Mouse (Mus musculus): ENCODE results near the gene Arvcf. TPM values are rescaled to one million over a fixed set of nuclear protein-coding genes. Genes with fewer than 3 reads are reported as not detected.

Arvcf gene
- polyA plus RNA-seq (2021) = 25.6 TPM

GRCm38 (mm10) chr16:18347931-18348600 lies at the start of gene Arvcf, which contains the start of gene Tango2:
Gene Arvcf (plus strand): TSS chr16:18348182.
Gene Tango2 (minus strand): TSS chr16:18348103.
- ATAC-seq (peak; percentile 88), DNase-seq (ENCODE audit: low read depth, low spot score) (peak; percentile 63)
- no peaks in the 10 kb centered on the region for H3K27me3 ChIP-seq
- TF ChIP-seq CTCF (IDR thresholded peaks at IDR 0.05) = no peak
- POLR2A ChIA-PET = interaction anchor here (0.6 to 2.1 kb wide), 4 partner anchors 59 to 270 kb away, joined by 3 to 6 read pairs (median 3); no protein-coding TSS in a partner anchor
- in situ Hi-C loops (cut with MboI; ENCODE audit: low pct_unique_long_range_greater_than_20kb) = loop anchor here (5.0 to 10.0 kb wide), 2 partner anchors 167 to 264 kb away; no protein-coding TSS in a partner anchor
- CTCF ChIA-PET = interaction anchor here (1.2 to 4.7 kb wide), 6 partner anchors 43 to 270 kb away, joined by 3 to 33 read pairs (median 6); no protein-coding TSS in a partner anchor

GRCm38 (mm10) chr16:18308159-18308558 lies 39.8 kb upstream of the Arvcf start:
- no peak for TF ChIP-seq CTCF (IDR thresholded peaks at IDR 0.05)
- POLR2A ChIA-PET = no interaction called here
- in situ Hi-C loops (cut with MboI; ENCODE audit: low pct_unique_long_range_greater_than_20kb) = no loop called here
- no peaks in the 10 kb centered on the region for H3K27me3 ChIP-seq
- no peak for DNase-seq (ENCODE audit: low read depth, low spot score)
- CTCF ChIA-PET = no interaction called here
- no peak for ATAC-seq

DNA sequence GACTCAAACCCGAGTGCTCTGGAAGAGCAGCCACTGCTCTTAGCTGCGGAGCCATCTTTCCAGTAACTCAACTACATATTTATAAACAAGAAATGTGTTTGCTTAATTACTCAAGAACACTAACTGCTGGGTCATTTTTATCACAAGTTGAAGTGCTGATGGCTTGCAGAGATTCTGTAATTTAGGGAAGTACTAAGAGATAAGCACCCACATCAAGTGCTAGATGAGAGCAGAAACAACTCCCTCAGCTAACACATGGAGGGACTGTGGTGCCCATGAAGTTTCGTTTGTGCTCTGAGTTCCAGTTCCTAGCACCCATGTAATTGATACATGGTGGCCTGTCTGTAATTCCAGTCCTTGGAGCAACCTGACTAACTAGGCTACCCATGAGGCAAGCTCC lies 29.0 kb upstream of the Arvcf start:
- in situ Hi-C loops (cut with MboI; ENCODE audit: low pct_unique_long_range_greater_than_20kb) = no loop called here
- CTCF ChIA-PET = interaction anchor here (1.2 kb wide), 1 partner anchor 51 kb away, joined by 3 read pairs; no protein-coding TSS in a partner anchor
- POLR2A ChIA-PET = interaction anchor here (0.5 kb wide), 1 partner anchor 57 kb away, joined by 4 read pairs; no protein-coding TSS in a partner anchor
- no peaks in the 10 kb centered on the region for H3K27me3 ChIP-seq
- ATAC-seq (no peak), DNase-seq (ENCODE audit: low read depth, low spot score) (no peak)
- no peak for TF ChIP-seq CTCF (IDR thresholded peaks at IDR 0.05)

DNA sequence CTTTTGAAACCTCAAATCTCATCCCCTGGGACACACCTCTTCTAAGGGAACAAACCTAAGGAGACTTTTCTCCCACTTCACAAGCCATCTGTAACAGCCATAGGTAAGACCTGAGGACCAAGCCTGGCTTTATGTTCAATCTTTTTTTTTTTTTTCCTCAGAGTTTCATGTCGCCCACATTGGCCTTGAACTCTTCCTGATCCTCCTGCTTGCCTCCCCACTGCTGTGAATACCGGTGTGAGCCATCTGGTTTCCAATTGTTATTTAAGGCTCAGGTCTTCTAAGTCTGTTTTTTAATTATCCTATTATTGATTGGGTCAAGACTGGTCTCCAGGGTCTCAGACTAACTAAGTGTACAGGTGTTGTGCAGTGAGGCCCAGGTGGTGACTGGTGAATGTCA lies 26.5 kb upstream of the Arvcf start:
- in situ Hi-C loops (cut with MboI; ENCODE audit: low pct_unique_long_range_greater_than_20kb) = no loop called here
- no peak for TF ChIP-seq CTCF (IDR thresholded peaks at IDR 0.05)
- DNase-seq (ENCODE audit: low read depth, low spot score) (no peak), ATAC-seq (no peak)
- H3K27me3 ChIP-seq = no peaks in the 10 kb centered on the region
- ChIA-PET CTCF (no interaction called here), POLR2A (no interaction called here)

DNA sequence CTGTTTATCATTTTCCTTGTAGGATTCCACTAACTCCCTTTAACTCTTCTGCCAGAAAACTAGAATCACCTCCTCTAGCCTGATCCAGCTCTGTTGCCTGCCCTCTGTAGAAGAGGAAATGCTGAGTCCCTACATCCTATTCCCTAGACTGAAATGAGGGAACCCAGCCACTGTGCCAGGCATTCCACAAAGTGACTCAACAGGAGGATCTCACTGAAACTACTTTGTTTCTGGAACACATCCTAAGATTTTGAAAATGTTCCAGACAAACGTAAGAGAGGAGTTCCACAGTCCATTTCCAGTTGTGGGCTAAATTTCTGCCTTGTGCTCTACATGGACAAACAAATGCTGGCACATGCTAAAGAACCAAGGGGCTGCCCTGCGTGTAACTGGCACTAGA lies 24.5 kb upstream of the Arvcf start:
- H3K27me3 ChIP-seq = no peaks in the 10 kb centered on the region
- CTCF ChIA-PET = interaction anchor here (1.4 kb wide), 1 partner anchor 10 kb away, joined by 4 read pairs; no protein-coding TSS in a partner anchor
- DNase-seq (ENCODE audit: low read depth, low spot score) = no peak
- POLR2A ChIA-PET = no interaction called here
- ATAC-seq = no peak
- TF ChIP-seq CTCF (IDR thresholded peaks at IDR 0.05) = no peak
- in situ Hi-C loops (cut with MboI; ENCODE audit: low pct_unique_long_range_greater_than_20kb) = no loop called here

DNA sequence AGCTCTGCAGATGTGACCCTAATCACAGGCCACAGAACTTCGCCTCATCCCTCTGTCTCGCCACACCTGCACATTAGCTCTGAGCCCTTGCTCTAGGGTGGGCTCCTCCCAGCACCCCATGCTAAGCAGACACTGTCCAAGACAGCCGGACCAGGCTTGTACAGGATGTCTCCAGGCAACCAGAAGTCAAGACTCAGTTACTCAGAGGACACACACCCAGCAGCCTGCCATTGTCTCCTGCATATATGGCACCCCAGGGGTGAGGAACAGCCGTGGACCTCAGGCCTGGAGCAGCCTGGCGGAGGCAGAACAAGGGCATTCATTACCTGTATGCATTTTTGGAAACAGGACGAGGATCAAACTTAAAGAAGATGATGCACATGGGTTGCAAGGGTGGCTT lies 24.0 kb upstream of the Arvcf start:
- DNase-seq (ENCODE audit: low read depth, low spot score) = no peak
- in situ Hi-C loops (cut with MboI; ENCODE audit: low pct_unique_long_range_greater_than_20kb) = no loop called here
- TF ChIP-seq CTCF (IDR thresholded peaks at IDR 0.05) = no peak
- no peak for ATAC-seq
- ChIA-PET POLR2A (no interaction called here), CTCF (no interaction called here)
- H3K27me3 ChIP-seq = no peaks in the 10 kb centered on the region

- DNase-seq (ENCODE audit: low read depth, low spot score) (no peak), ATAC-seq (no peak)
- CTCF ChIA-PET = interaction anchor here (1.5 to 2.1 kb wide), 2 partner anchors 20 to 21 kb away, joined by 3 to 4 read pairs; no protein-coding TSS in a partner anchor
- in situ Hi-C loops (cut with MboI; ENCODE audit: low pct_unique_long_range_greater_than_20kb) = no loop called here
- TF ChIP-seq CTCF (IDR thresholded peaks at IDR 0.05) = no peak
- POLR2A ChIA-PET = no interaction called here
- H3K27me3 ChIP-seq = no peaks in the 10 kb centered on the region
Measured at GRCm38 (mm10) chr16:18325741-18326140, 22.2 kb upstream of the Arvcf start.

DNA sequence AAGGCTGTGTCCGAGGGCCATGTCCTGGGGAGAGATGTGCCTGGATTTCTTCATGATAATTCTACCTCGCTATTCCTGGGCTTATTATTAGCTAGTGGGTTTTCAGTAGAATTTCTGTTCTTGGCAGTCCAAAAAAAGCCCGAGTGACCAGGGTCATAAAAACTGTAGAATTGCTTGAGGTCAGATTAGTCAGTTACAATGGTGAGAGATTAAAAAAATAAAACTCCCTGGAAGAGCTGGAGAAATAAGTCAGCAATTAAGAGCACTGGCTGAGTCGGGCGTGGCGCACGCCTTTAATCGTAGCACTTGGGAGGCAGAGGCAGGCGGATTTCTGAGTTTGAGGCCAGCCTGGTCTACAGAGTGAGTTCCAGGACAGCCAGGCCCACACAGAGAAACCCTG lies 20.0 kb upstream of the Arvcf start:
- no peak for ATAC-seq
- in situ Hi-C loops (cut with MboI; ENCODE audit: low pct_unique_long_range_greater_than_20kb) = no loop called here

GRCm38 (mm10) chr16:18328524-18328923 lies 19.5 kb upstream of the Arvcf start:
- POLR2A ChIA-PET = no interaction called here
- no peak for TF ChIP-seq CTCF (IDR thresholded peaks at IDR 0.05)
- H3K27me3 ChIP-seq = no peaks in the 10 kb centered on the region
- in situ Hi-C loops (cut with MboI; ENCODE audit: low pct_unique_long_range_greater_than_20kb) = no loop called here
- DNase-seq (ENCODE audit: low read depth, low spot score) (no peak), ATAC-seq (no peak)
- CTCF ChIA-PET = no interaction called here

More for the DNA sequence above, 20.0 kb upstream of the Arvcf start:
- ChIA-PET POLR2A (no interaction called here), CTCF (no interaction called here)
- DNase-seq (ENCODE audit: low read depth, low spot score) = no peak
- no peak for TF ChIP-seq CTCF (IDR thresholded peaks at IDR 0.05)
- H3K27me3 ChIP-seq = no peaks in the 10 kb centered on the region

GRCm38 (mm10) chr16:18333976-18334375 lies 14.0 kb upstream of the Arvcf start:
- in situ Hi-C loops (cut with MboI; ENCODE audit: low pct_unique_long_range_greater_than_20kb) = no loop called here
- ChIA-PET POLR2A (no interaction called here), CTCF (interaction anchor here (1.5 kb wide), 1 partner anchor 284 kb away, joined by 3 read pairs; no protein-coding TSS in a partner anchor)
- no peak for DNase-seq (ENCODE audit: low read depth, low spot score)
- H3K27me3 ChIP-seq = no peaks in the 10 kb centered on the region
- ATAC-seq = no peak
- TF ChIP-seq CTCF (IDR thresholded peaks at IDR 0.05) = no peak

- no peaks in the 10 kb centered on the region for H3K27me3 ChIP-seq
- no peak for DNase-seq (ENCODE audit: low read depth, low spot score)
- POLR2A ChIA-PET = no interaction called here
- in situ Hi-C loops (cut with MboI; ENCODE audit: low pct_unique_long_range_greater_than_20kb) = no loop called here
- TF ChIP-seq CTCF (IDR thresholded peaks at IDR 0.05) = no peak
- CTCF ChIA-PET = no interaction called here
- no peak for ATAC-seq
Measured at GRCm38 (mm10) chr16:18335981-18336380, 12.0 kb upstream of the Arvcf start.
